8 mouse cellular contexts compared by ENCODE assay signal in the genomic region with DNA sequence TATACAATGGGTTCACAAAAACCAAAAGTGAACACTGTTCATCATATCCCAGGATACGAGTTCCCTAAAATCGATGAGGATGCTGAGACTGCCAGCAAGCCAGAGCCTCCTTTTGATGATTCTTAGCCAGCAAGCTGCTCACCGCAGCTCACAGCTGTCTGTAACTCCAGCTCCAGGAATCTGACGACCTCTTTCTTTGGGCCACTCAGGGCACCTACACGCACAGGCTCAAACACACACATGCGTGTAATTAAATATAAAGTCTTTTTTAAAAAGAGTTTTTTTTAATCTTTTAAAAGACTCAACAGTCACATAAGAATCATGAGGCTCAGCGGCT.
DNase-seq lines count a peak whose midpoint lies in the region; ATAC-seq and TF ChIP-seq lines count a peak whose summit lies in the region.

No protein-coding gene starts in this region.

- no peak; the same call in 1 of the 2 replicates for TF ChIP-seq RAD21 in CH12.LX (IDR thresholded peaks at IDR 0.05; ENCODE audit: low read depth, low read length)

- no peak for TF ChIP-seq POLR2A in CH12.LX (IDR thresholded peaks at IDR 0.05; ENCODE audit: low read depth, low read length)

- dilution Hi-C loops in CH12.LX (cut with MboI; ENCODE audit: extremely low pct_ligation_motif_present, extremely low pct_unique_long_range_greater_than_20kb, low sequenced_read_pairs), result no loop called here

- H3K9me3 ChIP-seq in heart, embryonic 13.5 days, result no peaks in the 10 kb centered on the region
- no peaks in the 10 kb centered on the region for H3K9me3 ChIP-seq in CH12.LX (replicated peaks; ENCODE audit: low read length)
- H3K9me3 ChIP-seq in forebrain, embryonic 14.5 days (replicated peaks; ENCODE audit: control insufficient read depth, low read length), result no peaks in the 10 kb centered on the region
- no peaks in the 10 kb centered on the region for H3K9me3 ChIP-seq in liver, embryonic 15.5 days (replicated peaks)

- peaks cover 22% of the 10 kb centered on the region for H3K4me1 ChIP-seq in heart, embryonic 13.5 days
- H3K4me1 ChIP-seq in CH12.LX (ENCODE audit: control insufficient read depth in 1 of 2, insufficient read depth in 2 of 2), result peaks cover 33 to 48% of the 10 kb centered on the region in 2 experiments
- no peaks in the 10 kb centered on the region; the same call in 1 of the 2 replicates for H3K4me1 ChIP-seq in forebrain, embryonic 14.5 days (ENCODE audit: control insufficient read depth, insufficient read depth, low read length)
- H3K4me1 ChIP-seq in liver, embryonic 15.5 days (replicated peaks), result peaks cover 32% of the 10 kb centered on the region

- H3K27ac ChIP-seq in heart, embryonic 13.5 days (replicated peaks), result no peak overlapping the region
- H3K27ac ChIP-seq in CH12.LX (ENCODE audit: insufficient read depth, low read depth), result peak overlapping the region; percentile 89
- H3K27ac ChIP-seq in forebrain, embryonic 14.5 days (ENCODE audit: low read depth, low read length), result no peak overlapping the region
- H3K27ac ChIP-seq in liver, embryonic 15.5 days (replicated peaks), result no peak overlapping the region
- H3K27ac ChIP-seq in layer of hippocampus, adult 2 months, result no peak overlapping the region

- no peak for DNase-seq in heart, adult 18-20 months
- DNase-seq in CH12.LX (ENCODE audit: extremely low read depth), result no peak
- no peak for DNase-seq in forebrain, embryonic 14.5 days (ENCODE audit: low spot score)
- DNase-seq in layer of hippocampus, adult 2 months (ENCODE audit: low spot score in 2 of 2), result no peak
- DNase-seq in layer of hippocampus, postnatal 14 days (ENCODE audit: low spot score in 2 of 2), result no peak
- no peak for DNase-seq in thymus, postnatal 25 days

- no peaks in the 10 kb centered on the region; the same call in 1 of the 2 replicates for H3K27me3 ChIP-seq in heart, embryonic 13.5 days (replicated peaks)
- no peaks in the 10 kb centered on the region for H3K27me3 ChIP-seq in CH12.LX (replicated peaks)
- H3K27me3 ChIP-seq in forebrain, embryonic 14.5 days (replicated peaks; ENCODE audit: control insufficient read depth, insufficient read depth, low read length), result no peaks in the 10 kb centered on the region
- no peaks in the 10 kb centered on the region for H3K27me3 ChIP-seq in liver, embryonic 15.5 days

- H3K4me3 ChIP-seq in heart, embryonic 13.5 days, result peak overlapping the region; percentile 56
- H3K4me3 ChIP-seq in CH12.LX (replicated peaks in 1 of 3; ENCODE audit: low read depth in 2 of 3, low read length in 2 of 3, poor library complexity in 1 of 3), result peak overlapping the region in 2 of 3 experiments; percentile 41 to 50
- no peak overlapping the region for H3K4me3 ChIP-seq in forebrain, embryonic 14.5 days (ENCODE audit: low read depth, low read length)
- H3K4me3 ChIP-seq in liver, embryonic 15.5 days (replicated peaks), result peak overlapping the region; percentile 44; the same call in 1 of the 2 replicates
- no peak overlapping the region for H3K4me3 ChIP-seq in layer of hippocampus, adult 2 months

- TF ChIP-seq EP300 in CH12.LX (IDR thresholded peaks at IDR 0.05; ENCODE audit: low read length), result no peak

- H3K79me2 ChIP-seq in CH12.LX (replicated peaks; ENCODE audit: control insufficient read depth, extremely low read depth, insufficient read depth, poor library complexity, severe bottlenecking), result peaks cover 25% of the 10 kb centered on the region

- peak overlapping the region; percentile 77 for H3K4me2 ChIP-seq in heart, embryonic 13.5 days
- peak overlapping the region; percentile 94 for H3K4me2 ChIP-seq in CH12.LX (ENCODE audit: insufficient read depth, low read depth, poor library complexity, severe bottlenecking)
- peak overlapping the region; percentile 60; the same call in 1 of the 2 replicates for H3K4me2 ChIP-seq in forebrain, embryonic 14.5 days (ENCODE audit: low read length)
- peak overlapping the region; percentile 61 for H3K4me2 ChIP-seq in liver, embryonic 15.5 days

- no peaks in the 10 kb centered on the region for H3K36me3 ChIP-seq in heart, embryonic 13.5 days
- no peaks in the 10 kb centered on the region for H3K36me3 ChIP-seq in CH12.LX (replicated peaks in 1 of 2; ENCODE audit: control insufficient read depth in 1 of 2, insufficient read depth in 1 of 2, low read length in 1 of 2)
- no peaks in the 10 kb centered on the region for H3K36me3 ChIP-seq in forebrain, embryonic 14.5 days (ENCODE audit: control insufficient read depth, insufficient read depth, low read length)
- H3K36me3 ChIP-seq in liver, embryonic 15.5 days (replicated peaks), result no peaks in the 10 kb centered on the region

- 62% methylated on average over 7 of the region's 7 CpGs for WGBS in heart, embryonic 13.5 days
- WGBS in forebrain, embryonic 14.5 days, result 48% methylated on average over 7 of the region's 7 CpGs
- 36% methylated on average over 7 of the region's 7 CpGs for WGBS in liver, embryonic 15.5 days (ENCODE audit: insufficient replicate concordance)

- in situ Hi-C loops in CH12.LX (cut with MboI; ENCODE audit: low pct_ligation_motif_present, low pct_unique_long_range_greater_than_20kb, low sequenced_read_pairs), result no loop called here

- no peak for ATAC-seq in heart, embryonic 13.5 days (ENCODE audit: extremely low read depth, insufficient number of reproducible peaks, low FRiP score, low TSS enrichment)
- ATAC-seq in forebrain, embryonic 14.5 days, result no peak
- no peak for ATAC-seq in liver, embryonic 15.5 days (ENCODE audit: insufficient read depth)

- TF ChIP-seq CTCF in CH12.LX (conservative IDR thresholded peaks at IDR 0.05 in 1 of 2, IDR thresholded peaks at IDR 0.05 in 1 of 2; ENCODE audit: low read depth in 2 of 2, low read length in 2 of 2), result no peak
- no peak for TF ChIP-seq CTCF in layer of hippocampus, adult 2 months (conservative IDR thresholded peaks at IDR 0.05)

- peak overlapping the region; percentile 72; the same call in 1 of the 2 replicates for H3K9ac ChIP-seq in heart, embryonic 13.5 days
- H3K9ac ChIP-seq in CH12.LX (ENCODE audit: insufficient read depth, low read depth), result peak overlapping the region; percentile 56
- no peak overlapping the region for H3K9ac ChIP-seq in forebrain, embryonic 14.5 days (ENCODE audit: low read length)
- H3K9ac ChIP-seq in liver, embryonic 15.5 days, result no peak overlapping the region

TF ChIP-seq in CH12.LX, 34 proteins besides CTCF, POLR2A, EP300 and RAD21:
- TF ChIP-seq CHD1 (IDR thresholded peaks at IDR 0.05; ENCODE audit: low read depth, low read length) (peak; percentile 74; the same call in 1 of the 2 replicates), ZMIZ1 (IDR thresholded peaks at IDR 0.05; ENCODE audit: low read depth, low read length) (no peak), MAZ (IDR thresholded peaks at IDR 0.05; ENCODE audit: low read depth, low read length) (no peak), SIN3A (IDR thresholded peaks at IDR 0.05; ENCODE audit: low read length) (no peak)

Comparison
In these comparisons a context has a peak if more than half of its experiments do, and no peak if none do; other contexts are left out.
1. H3K4me3 ChIP-seq: peak in heart, embryonic 13.5 days (single experiment), CH12.LX (2 of 3) and liver, embryonic 15.5 days (single experiment); none in forebrain, embryonic 14.5 days (single experiment) and layer of hippocampus, adult 2 months (single experiment).
2. H3K9ac ChIP-seq: peak in heart, embryonic 13.5 days (single experiment) and CH12.LX (single experiment); none in forebrain, embryonic 14.5 days (single experiment) and liver, embryonic 15.5 days (single experiment).
3. Peak in every context shown above with its lines, with median percentiles within 50 percentile points of each other: H3K4me2 ChIP-seq.